Mouse (Mus musculus) monocyte, adult 5-6 weeks (primary cell): Measurements from ENCODE around the gene Trpv2. TPM values are rescaled to one million over a fixed set of nuclear protein-coding genes. Genes with fewer than 3 reads are reported as not detected.
A peak's percentile ranks its signal among the peaks of the same experiment; 100 is the strongest.

Experiments used
- ATAC-seq: fragments of 153-309, 156-312 bp; replicated peaks from 2 replicates; pipeline ENCODE4 v1.8.0; 2017; ENCODE audit warnings: mild to moderate bottlenecking; ENCODE audit not compliant: low TSS enrichment, insufficient number of reproducible peaks, severe bottlenecking, poor library complexity, low FRiP score
- total RNA-seq: library from RNA; stranded (forward); fragments of 200-1000, 200-491, 200-594 nt; gene quantifications from 3 replicates; pipeline ENCODE4 v1.2.3, GENCODE M21; 2017

Trpv2 gene
- total RNA-seq, 1 experiment from 2014 or later: 38.2 TPM

DNA sequence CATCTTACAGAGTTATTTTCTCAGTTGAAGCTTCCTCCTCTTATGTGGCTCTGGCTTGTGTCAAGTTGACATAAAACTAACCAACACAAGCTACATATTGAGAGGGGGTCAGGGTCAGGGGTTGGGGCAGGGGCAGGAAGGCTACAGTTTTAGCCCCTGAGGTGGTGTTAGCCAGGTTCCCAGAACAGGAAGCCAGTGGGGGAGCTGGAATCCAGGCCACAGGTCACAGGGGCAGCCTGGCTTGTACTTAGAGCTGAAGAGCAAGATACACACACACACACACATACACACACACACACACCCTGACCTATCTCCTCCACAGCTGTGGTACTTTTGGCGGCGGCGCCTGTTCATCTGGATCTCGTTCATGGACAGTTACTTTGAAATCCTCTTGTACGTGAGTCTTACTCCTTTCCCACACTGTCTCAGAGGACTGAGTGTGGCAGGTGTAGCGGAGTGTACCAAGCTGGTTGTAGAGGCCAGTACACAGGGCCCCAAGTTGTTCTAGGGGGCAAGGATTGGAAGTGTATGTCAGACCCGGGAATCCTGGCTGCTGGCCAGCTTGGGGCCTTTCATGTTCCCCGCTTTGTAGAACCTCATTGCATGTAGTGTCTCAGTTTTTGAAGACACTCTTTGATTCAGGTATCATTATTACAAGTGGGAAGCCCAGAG, 17.8 kb downstream of the Trpv2 start:
- ATAC-seq: no peak

GRCm38 (mm10) chr11:62598571-62598970, 24.3 kb downstream of the Trpv2 start:
- no peak for ATAC-seq

DNA sequence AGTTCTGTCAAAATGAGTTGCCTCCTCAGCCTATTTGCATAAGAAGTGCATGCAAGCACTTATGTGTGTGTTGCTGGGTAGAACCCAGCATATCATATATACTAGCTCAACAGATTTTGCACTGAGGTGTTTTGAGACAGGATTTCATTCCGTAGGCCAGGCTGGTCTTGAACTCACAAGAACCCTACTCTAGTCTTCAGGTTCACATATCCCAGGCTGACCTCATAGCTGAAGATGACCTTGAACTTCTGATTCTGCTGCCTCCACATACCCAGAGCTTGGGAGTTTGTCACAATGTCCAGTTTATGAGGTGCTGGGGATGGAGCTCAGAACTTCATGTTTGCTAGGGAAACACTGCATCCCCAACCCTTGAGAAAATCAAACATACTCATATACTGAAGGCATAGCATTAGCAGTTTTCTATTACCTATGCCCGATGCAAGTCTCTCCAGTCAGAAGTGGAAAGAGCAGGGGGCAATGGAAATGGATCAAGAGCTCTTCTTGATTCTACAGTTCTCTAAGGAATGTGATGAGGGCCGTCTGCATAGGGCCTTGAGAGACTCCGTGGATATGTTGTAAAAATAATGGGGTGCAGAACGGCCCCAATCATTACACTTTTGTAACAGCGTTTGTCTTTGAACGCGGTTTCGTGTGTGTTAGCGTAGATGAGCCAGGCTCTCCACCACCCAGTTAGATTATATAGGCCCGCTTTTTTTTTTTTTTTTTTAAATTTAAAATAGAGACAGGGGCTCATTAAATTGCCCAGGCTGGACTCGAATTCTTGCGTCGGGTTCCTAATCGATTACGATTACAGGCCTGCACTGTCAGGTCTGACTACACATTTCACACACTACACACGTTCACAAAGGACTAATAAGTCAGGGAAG, 27.7 kb downstream of the Trpv2 start:
- ATAC-seq: no peak

DNA sequence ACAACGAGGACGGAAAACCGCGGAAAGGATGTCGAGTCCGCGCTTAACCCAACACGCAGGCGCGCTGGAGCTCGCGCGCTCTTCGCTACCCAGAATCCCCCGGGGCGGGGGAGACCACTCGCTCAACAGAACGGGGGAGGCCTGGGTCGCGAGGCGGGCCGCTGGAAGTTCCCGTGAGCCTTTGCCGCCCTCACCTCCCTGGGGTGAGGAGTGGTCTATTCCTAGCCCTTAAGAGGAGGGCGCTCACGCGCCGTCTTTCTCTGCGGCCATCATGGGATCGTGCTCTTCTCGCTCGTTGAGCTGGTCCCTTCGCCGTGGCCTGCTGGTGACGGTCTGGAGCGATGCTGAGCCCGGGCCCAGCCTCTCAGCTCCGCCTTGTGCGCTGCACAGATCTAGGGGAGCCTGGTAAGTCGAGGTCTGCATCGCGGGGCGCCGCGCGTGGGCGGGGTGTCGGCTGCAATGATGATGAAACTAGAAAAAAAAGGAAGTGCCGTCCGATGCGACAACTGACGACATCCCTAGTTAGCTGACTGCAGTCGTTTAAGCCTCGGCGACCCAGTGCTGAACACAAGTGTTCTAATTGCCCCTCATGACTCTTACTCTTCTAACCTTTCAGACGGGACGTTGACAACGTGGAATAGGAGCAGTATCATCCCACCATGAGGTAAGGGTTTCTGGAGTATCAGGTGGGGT, 28.5 kb downstream of the Trpv2 start:
- peak; percentile 86 for ATAC-seq

DNA sequence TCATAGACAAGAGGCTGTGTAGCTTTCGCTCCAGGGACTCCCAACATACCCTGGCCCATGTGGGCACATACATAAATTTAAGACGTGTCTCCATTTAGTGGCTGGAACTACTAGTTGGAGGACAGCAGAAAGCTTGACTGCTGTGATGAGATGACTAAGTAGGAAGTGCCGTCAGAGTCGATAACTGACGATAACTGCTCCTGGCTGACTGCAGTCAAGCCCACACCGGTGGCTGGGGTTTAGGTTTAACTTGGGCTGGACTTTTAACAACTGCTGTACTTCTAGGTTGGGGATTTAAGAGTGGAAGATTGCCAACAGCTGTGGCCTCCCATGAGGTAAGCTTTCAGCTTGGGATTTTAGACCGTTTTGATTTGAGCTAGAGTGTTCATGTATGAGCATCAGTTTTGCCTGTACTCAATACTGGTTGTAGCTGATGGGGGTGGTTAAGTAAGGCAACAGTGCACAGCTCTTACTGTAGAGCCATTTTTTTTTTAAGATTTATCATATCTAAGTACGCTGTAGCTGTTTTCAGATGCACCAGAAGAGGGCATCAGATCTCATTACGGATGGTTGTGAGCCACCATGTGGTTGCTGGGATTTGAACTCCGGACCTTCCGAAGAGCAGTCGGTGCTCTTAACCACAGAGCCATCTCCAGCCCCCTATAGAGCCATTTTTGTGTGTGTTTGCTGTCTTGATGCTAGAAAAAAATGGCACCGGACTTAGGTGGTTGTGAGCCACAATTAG, 29.2 kb downstream of the Trpv2 start:
- ATAC-seq: peak; percentile 9; the same call in 1 of the 2 replicates

DNA sequence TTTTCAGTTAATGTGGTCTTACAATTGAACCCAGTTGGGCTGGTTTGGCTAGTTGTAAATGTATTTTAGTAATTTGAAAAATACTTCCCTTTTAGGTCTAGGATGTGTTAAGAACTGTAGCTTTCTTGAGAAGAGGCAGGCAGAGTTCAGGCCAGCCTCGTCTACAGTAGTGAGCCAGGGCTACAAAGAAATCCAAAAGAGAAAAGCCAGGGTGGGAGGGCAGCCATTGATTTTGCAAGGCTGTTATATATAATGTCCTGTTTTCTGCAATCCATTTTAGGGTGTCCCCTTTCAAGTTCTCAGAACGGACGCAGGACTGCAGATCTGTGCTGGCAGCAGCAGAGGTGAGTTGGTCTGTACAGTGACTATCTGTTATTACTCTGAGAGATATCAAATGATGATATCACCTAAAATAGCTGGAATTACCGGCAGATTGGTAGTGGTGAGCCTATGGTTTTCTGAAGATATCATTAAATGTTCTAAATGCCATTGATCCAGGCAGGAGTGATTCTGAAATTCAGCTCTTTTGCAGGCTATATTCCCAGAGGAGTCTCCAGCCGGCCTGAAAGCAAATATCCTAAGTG, 29.9 kb downstream of the Trpv2 start:
- no peak for ATAC-seq

GRCm38 (mm10) chr11:62604886-62605618, 30.8 kb downstream of the Trpv2 start:
- no peak for ATAC-seq

- ATAC-seq: no peak
These were observed 31.5 kb downstream of the Trpv2 start for GRCm38 (mm10) chr11:62605619-62606298.

- no peak for ATAC-seq
These were observed 32.2 kb downstream of the Trpv2 start for GRCm38 (mm10) chr11:62606299-62607169.

GRCm38 (mm10) chr11:62607170-62607951, 33.1 kb downstream of the Trpv2 start:
- no peak for ATAC-seq

DNA sequence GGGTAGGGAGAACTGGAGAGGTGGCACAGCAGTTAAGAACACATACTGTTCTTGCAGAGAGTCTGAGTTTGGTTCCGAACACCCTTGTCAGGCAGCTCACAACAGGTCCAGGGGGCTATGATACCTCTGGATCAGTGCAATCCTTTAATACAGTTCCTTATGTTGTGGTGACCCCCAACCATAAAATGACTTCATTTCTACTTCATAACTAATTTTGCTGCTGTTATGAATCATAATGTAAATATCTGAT, 33.6 kb downstream of the Trpv2 start:
- ATAC-seq: no peak

DNA sequence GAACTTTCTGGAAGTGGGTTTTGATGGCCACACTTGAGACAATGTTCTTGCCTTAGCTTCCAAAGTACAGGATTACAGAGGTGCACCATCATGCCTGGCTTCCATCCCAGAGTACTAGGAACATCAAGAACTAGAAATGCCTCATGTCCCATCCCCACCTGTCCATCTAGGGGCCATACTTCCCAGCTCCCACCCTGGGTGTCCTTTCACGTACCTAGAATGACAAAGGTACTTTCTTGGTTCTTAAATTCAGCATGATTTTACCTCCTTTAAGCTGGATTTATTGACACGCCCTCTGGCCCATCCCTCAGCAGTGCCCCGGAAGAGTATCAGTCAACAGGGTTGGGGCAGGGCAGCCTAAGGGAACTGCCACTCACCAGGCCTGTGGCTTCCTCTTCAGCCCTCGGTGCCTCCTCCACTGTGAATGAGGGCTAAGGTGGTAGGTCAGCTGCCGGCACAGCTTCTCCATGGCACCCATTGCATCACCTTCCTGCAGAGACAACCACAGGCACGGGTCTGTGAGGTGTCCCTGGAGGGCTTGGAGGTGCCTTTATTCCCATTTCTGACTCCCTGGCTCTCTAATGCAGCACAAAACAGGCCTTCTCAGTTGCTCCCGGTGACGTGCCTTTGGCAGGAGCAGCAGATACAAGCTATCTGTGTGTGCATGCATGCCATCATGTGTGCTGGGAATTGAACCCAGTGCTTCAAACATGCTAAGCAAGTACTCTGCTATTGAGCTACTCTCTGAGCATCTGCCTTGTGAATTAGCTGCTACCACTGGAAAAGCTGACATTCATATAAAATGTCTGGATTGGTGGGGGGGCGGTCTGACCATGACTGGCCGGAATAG, 34.8 kb downstream of the Trpv2 start:
- peak; percentile 82 for ATAC-seq

GRCm38 (mm10) chr11:62610304-62610703, 36.0 kb downstream of the Trpv2 start:
- no peak for ATAC-seq

- ATAC-seq: no peak
These were observed 38.3 kb downstream of the Trpv2 start for GRCm38 (mm10) chr11:62612604-62613003.

DNA sequence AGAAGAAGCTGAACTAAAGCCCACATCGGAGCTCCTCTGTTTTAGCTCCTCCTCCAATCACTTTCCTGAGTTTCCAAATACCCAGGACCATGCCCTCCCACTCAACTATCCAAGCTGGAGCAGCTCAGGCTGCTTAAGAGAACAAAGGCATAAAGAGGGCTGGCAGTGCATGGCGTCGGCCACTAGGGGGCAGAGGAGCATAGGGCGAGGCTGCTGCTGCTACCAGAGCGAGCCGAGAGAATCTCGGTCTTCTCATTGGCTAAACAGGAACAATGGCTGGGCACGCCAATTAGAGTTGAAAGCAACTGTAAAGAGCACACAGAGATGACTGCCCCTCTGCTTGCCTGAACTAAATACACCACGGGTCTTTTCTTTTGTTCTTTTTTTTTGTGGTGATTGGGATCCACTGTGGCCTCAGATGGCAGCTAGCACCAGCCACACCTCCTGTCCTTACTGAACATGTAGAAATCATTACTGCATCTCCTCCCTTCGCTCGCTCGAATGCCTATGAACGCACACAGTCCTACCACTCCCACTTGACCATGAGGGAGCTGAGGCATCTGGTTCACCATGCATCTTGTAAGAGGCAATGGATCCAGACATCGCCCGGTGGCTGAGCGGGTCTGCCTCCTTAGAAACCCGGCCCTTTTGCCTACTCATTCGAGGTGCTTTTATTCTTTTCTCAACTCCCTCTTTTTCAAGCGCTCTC, 39.5 kb downstream of the Trpv2 start:
- peak; percentile 90 for ATAC-seq
